Mouse (Mus musculus) ES-Bruce4 (cell line): ENCODE measurements around the gene C1qc. TPM values are rescaled to one million over a fixed set of nuclear protein-coding genes. Genes with fewer than 3 reads are reported as not detected.

Experiments
- H3K27ac ChIP-seq: 2 replicates; pipeline ENCODE4 v1.5.1; 2012; ENCODE audit warnings: low read length, inconsistent platforms; ENCODE audit not compliant: insufficient read depth
- H3K27me3 ChIP-seq: 2 replicates; pipeline ENCODE4 v1.6.1; 2012; ENCODE audit warnings: mild to moderate bottlenecking, low read length, inconsistent platforms; ENCODE audit not compliant: control insufficient read depth, poor library complexity, insufficient read depth, severe bottlenecking
- H3K36me3 ChIP-seq: 2 replicates; pipeline ENCODE4 v1.6.1; 2012; ENCODE audit warnings: inconsistent platforms, mild to moderate bottlenecking, low read length, moderate library complexity; ENCODE audit not compliant: control insufficient read depth, poor library complexity, insufficient read depth, severe bottlenecking
- H3K4me1 ChIP-seq: one replicate; pipeline ENCODE4 v1.8.1; 2011; ENCODE audit warnings: low read length; ENCODE audit not compliant: control insufficient read depth, insufficient read depth
- H3K4me3 ChIP-seq: 2 replicates; pipeline ENCODE4 v1.5.1; 2011; ENCODE audit warnings: low read depth, mild to moderate bottlenecking, low read length
- H3K9ac ChIP-seq: 2 replicates; pipeline ENCODE4 v1.6.1; 2012; ENCODE audit warnings: low read depth, mild to moderate bottlenecking, inconsistent platforms; ENCODE audit not compliant: poor library complexity, severe bottlenecking
- H3K9me3 ChIP-seq: replicated peaks from 2 replicates; pipeline ENCODE4 v1.6.1; 2012; ENCODE audit warnings: mild to moderate bottlenecking, low read length, inconsistent platforms; ENCODE audit not compliant: control insufficient read depth, poor library complexity, insufficient read depth, severe bottlenecking
- CTCF ChIP-seq: IDR thresholded peaks from one replicate; pipeline ENCODE4 v1.8.1; 2011; ENCODE audit warnings: low read depth, low read length
- EP300 ChIP-seq: IDR thresholded peaks from 2 replicates; pipeline ENCODE4 v1.6.1; 2011; ENCODE audit warnings: low read depth, low read length; ENCODE audit not compliant: insufficient read depth
- POLR2A ChIP-seq: IDR thresholded peaks from one replicate; pipeline ENCODE4 v1.8.1; 2011; ENCODE audit warnings: low read length; ENCODE audit not compliant: insufficient read depth
- polyA plus RNA-seq: library from polyadenylated mRNA; stranded (reverse); fragments of >200 nt; gene quantifications from 2 replicates; pipeline ENCODE4 v1.2.4, GENCODE M21; 2011; ENCODE audit warnings: low read depth; ENCODE audit not compliant: missing spikeins, insufficient read depth, insufficient read length

Gene C1qc
- polyA plus RNA-seq, 1 experiment, result not detected

- no peak overlapping the region for H3K27ac ChIP-seq
- no peaks in the 10 kb centered on the region for H3K9me3 ChIP-seq
- H3K36me3 ChIP-seq, result no peaks in the 10 kb centered on the region
- no peak overlapping the region for H3K9ac ChIP-seq
- no peaks in the 10 kb centered on the region for H3K4me1 ChIP-seq
- no peak overlapping the region for H3K4me3 ChIP-seq
- no peaks in the 10 kb centered on the region for H3K27me3 ChIP-seq
- TF ChIP-seq CTCF (no peak), POLR2A (no peak), EP300 (no peak)
Measured at GRCm38 (mm10) chr4:136865531-136865930, 27.3 kb downstream of the C1qc start.

DNA sequence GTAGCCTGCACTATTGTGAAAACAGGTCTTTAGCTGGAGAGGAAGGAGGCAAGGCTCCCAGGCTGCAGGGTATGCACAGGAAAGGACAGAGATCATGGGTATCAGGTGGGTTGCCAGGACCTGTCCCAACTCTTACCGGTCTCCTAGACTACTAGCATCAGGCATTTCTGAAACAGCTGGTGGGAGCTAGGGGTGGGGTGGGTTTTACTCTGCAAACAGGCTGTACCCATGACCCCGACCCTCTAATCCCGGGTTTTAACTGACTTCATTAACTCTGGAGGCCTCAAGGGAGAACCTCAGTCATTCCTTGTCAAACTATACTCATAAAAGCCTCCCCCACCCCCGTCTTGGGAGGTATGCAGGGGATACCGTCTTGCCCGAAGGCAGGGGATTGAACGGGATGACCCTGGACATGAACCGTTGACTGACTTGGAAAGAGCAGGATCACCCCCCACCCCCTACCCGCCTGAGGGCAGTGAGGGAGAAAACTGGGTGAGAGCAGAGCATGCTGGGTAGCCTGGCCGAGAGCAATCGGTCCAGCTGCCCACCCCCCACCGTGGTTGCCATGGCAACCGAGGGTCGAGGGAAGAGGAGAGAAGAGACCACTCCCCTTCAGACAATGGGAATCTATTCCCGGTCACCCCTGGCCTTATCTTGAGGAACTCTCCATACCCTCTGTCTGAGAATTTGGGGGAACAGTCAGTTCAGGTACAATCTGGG is 28.0 kb downstream of the C1qc start:
- Histone ChIP-seq H3K4me1 (no peaks in the 10 kb centered on the region), H3K9me3 (no peaks in the 10 kb centered on the region), H3K27me3 (no peaks in the 10 kb centered on the region), H3K9ac (no peak overlapping the region), H3K36me3 (no peaks in the 10 kb centered on the region), H3K4me3 (no peak overlapping the region), H3K27ac (no peak overlapping the region)
- no peak for TF ChIP-seq CTCF
- no peak for TF ChIP-seq POLR2A
- TF ChIP-seq EP300, result no peak

- no peak overlapping the region for H3K27ac ChIP-seq
- no peak overlapping the region for H3K4me3 ChIP-seq
- H3K9ac ChIP-seq, result no peak overlapping the region
- TF ChIP-seq POLR2A, result no peak
- TF ChIP-seq CTCF, result no peak
- TF ChIP-seq EP300, result no peak
- no peaks in the 10 kb centered on the region for H3K36me3 ChIP-seq
- no peaks in the 10 kb centered on the region for H3K9me3 ChIP-seq
- H3K4me1 ChIP-seq, result no peaks in the 10 kb centered on the region
- no peaks in the 10 kb centered on the region for H3K27me3 ChIP-seq
Measured at GRCm38 (mm10) chr4:136863517-136863916, 29.3 kb downstream of the C1qc start.

- TF ChIP-seq POLR2A, result no peak
- no peak for TF ChIP-seq CTCF
- no peak for TF ChIP-seq EP300
- Histone ChIP-seq H3K9me3 (no peaks in the 10 kb centered on the region), H3K27ac (no peak overlapping the region), H3K4me1 (no peaks in the 10 kb centered on the region), H3K36me3 (no peaks in the 10 kb centered on the region), H3K27me3 (no peaks in the 10 kb centered on the region), H3K4me3 (no peak overlapping the region), H3K9ac (no peak overlapping the region)
Measured at GRCm38 (mm10) chr4:136862411-136862810, 30.5 kb downstream of the C1qc start.

DNA sequence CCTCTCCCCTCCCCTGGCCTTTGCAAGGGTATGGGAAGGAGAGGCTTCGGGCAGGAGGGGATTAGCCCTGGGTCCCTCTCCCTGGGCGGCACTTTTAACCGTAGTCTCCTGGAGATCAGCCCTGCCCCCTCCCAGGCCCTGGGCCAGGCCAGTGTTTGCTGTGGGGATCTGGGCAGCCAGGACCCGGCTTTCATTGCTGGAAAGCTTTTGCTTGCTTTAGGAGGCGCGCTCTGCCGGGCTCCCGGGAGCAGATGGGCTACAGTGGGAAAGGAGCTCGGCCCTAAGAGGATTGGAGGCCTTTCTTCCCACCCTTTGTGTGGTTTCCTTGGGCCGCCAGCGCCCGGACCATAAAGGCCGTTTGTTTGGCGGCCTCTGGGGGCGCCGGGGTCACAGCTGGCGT is 31.1 kb downstream of the C1qc start:
- Histone ChIP-seq H3K4me3 (peak overlapping the region; percentile 6; the same call in 1 of the 2 replicates), H3K9me3 (no peaks in the 10 kb centered on the region), H3K27me3 (no peaks in the 10 kb centered on the region), H3K4me1 (no peaks in the 10 kb centered on the region), H3K9ac (peak overlapping the region; percentile 33; the same call in 1 of the 2 replicates), H3K36me3 (no peaks in the 10 kb centered on the region), H3K27ac (no peak overlapping the region)
- TF ChIP-seq EP300 (no peak), POLR2A (no peak), CTCF (no peak)

DNA sequence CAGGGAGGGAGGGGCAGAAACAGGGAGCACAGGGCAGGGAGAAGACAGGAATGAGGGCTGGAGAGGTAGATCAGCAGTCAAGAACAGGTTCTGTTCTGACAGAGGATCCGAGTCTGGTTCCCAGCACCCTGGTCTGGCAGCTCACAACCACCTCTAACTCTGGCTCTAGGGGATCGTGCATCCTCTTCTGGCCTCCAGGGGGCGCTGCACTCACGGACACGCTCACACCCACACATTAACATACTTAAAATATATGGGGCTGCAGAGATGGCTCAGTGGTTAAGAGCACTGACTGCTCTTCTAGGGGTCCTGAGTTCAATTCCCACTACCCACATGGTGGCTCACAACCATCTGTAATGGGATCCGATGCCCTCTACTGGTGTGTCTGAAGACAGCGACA is 32.8 kb downstream of the C1qc start:
- Histone ChIP-seq H3K4me1 (no peaks in the 10 kb centered on the region), H3K27ac (no peak overlapping the region), H3K4me3 (no peak overlapping the region), H3K36me3 (no peaks in the 10 kb centered on the region), H3K9ac (no peak overlapping the region), H3K9me3 (no peaks in the 10 kb centered on the region), H3K27me3 (no peaks in the 10 kb centered on the region)
- TF ChIP-seq CTCF, result peak; percentile 63
- TF ChIP-seq EP300, result no peak
- no peak for TF ChIP-seq POLR2A
